ENCODE assay signal across 13 mouse cellular contexts in the genomic region with DNA sequence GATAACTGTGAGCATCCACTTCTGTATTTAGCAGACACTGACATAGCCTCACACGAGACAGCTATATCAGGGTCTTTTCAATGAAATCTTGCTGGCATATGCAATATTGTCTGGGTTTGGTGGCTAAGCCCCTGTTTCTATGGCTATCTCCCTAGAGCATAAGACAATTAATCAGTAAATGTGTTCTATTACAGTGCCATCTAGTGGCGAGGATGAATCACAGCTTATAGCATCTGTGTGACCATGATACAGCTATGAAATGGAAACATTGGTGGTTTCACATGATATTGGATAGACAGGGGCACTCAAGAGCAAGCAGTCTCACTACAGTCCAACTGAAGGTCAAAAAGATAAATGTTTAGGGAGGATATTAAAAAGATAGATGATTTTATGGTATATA. TPM values are rescaled to one million over a fixed set of nuclear protein-coding genes. Genes with fewer than 3 reads are reported as not detected.
DNase-seq lines count a peak whose midpoint lies in the region; ATAC-seq and TF ChIP-seq lines count a peak whose summit lies in the region.
"Had no signal": no experiment of that assay in that cellular context is flagged by ENCODE, and none has a peak within 500 bp of the region (broad histone marks: within the 10 kb centered on the region; RNA-seq: fewer than 3 reads in every experiment).

No protein-coding gene starts in this region.

- no peak overlapping the region for H3K27ac ChIP-seq in heart, postnatal 0 days (ENCODE audit: low read depth)
- no peak overlapping the region for H3K27ac ChIP-seq in heart, embryonic 10.5 days
- H3K27ac ChIP-seq in midbrain, embryonic 14.5 days (replicated peaks; ENCODE audit: low read depth, low read length) = no peak overlapping the region
- H3K27ac ChIP-seq in midbrain, embryonic 11.5 days (ENCODE audit: low read depth, low read length) = no peak overlapping the region
- H3K27ac ChIP-seq: hindbrain, embryonic 13.5 days; liver, embryonic 15.5 days had no signal

- peak; percentile 43 for TF ChIP-seq CTCF in heart, postnatal 0 days (IDR thresholded peaks at IDR 0.05; ENCODE audit: low read depth)

- H3K4me3 ChIP-seq in heart, postnatal 0 days (ENCODE audit: low read depth, low read length) = no peak overlapping the region
- no peak overlapping the region for H3K4me3 ChIP-seq in heart, embryonic 10.5 days
- no peak overlapping the region for H3K4me3 ChIP-seq in midbrain, embryonic 14.5 days (replicated peaks; ENCODE audit: low read depth, low read length)
- no peak overlapping the region for H3K4me3 ChIP-seq in midbrain, embryonic 11.5 days (ENCODE audit: low read depth, low read length)
- H3K4me3 ChIP-seq: hindbrain, embryonic 13.5 days; liver, embryonic 15.5 days had no signal

- H3K4me2 ChIP-seq in heart, postnatal 0 days (ENCODE audit: low read depth, low read length) = no peak overlapping the region
- no peak overlapping the region for H3K4me2 ChIP-seq in midbrain, embryonic 14.5 days (ENCODE audit: low read length)
- no peak overlapping the region for H3K4me2 ChIP-seq in midbrain, embryonic 11.5 days
- H3K4me2 ChIP-seq: hindbrain, embryonic 13.5 days; liver, embryonic 15.5 days had no signal

- no peak for TF ChIP-seq EP300 in heart, postnatal 0 days (IDR thresholded peaks at IDR 0.05; ENCODE audit: low read depth)

- no peaks in the 10 kb centered on the region for H3K36me3 ChIP-seq in heart, postnatal 0 days (replicated peaks; ENCODE audit: control insufficient read depth, insufficient read depth, low read length)
- H3K36me3 ChIP-seq in heart, embryonic 10.5 days = no peaks in the 10 kb centered on the region
- no peaks in the 10 kb centered on the region for H3K36me3 ChIP-seq in midbrain, embryonic 14.5 days (ENCODE audit: control insufficient read depth, insufficient read depth, low read length)
- H3K36me3 ChIP-seq in midbrain, embryonic 11.5 days (ENCODE audit: control insufficient read depth, insufficient read depth, low read length) = no peaks in the 10 kb centered on the region
- H3K36me3 ChIP-seq in splenic B cell, adult 2 months (ENCODE audit: control insufficient read depth, insufficient read depth, low read length, poor library complexity, severe bottlenecking) = no peaks in the 10 kb centered on the region
- H3K36me3 ChIP-seq: hindbrain, embryonic 13.5 days; liver, embryonic 15.5 days had no signal

- H3K4me1 ChIP-seq in heart, postnatal 0 days (ENCODE audit: control insufficient read depth, insufficient read depth) = no peaks in the 10 kb centered on the region
- no peaks in the 10 kb centered on the region for H3K4me1 ChIP-seq in heart, embryonic 10.5 days
- H3K4me1 ChIP-seq in midbrain, embryonic 14.5 days (ENCODE audit: control insufficient read depth, insufficient read depth, low read length) = no peaks in the 10 kb centered on the region
- H3K4me1 ChIP-seq in midbrain, embryonic 11.5 days (ENCODE audit: control insufficient read depth, insufficient read depth, low read length) = no peaks in the 10 kb centered on the region
- H3K4me1 ChIP-seq: hindbrain, embryonic 13.5 days; liver, embryonic 15.5 days had no signal

- H3K27me3 ChIP-seq in heart, postnatal 0 days (ENCODE audit: control insufficient read depth, insufficient read depth, low read length) = no peaks in the 10 kb centered on the region
- H3K27me3 ChIP-seq in heart, embryonic 10.5 days (ENCODE audit: insufficient read depth, poor library complexity, severe bottlenecking) = no peaks in the 10 kb centered on the region
- no peaks in the 10 kb centered on the region for H3K27me3 ChIP-seq in midbrain, embryonic 14.5 days (ENCODE audit: control insufficient read depth, insufficient read depth, low read length)
- no peaks in the 10 kb centered on the region for H3K27me3 ChIP-seq in midbrain, embryonic 11.5 days (ENCODE audit: control insufficient read depth, insufficient read depth, low read length)
- H3K27me3 ChIP-seq in splenic B cell, adult 2 months (ENCODE audit: control insufficient read depth, insufficient read depth, low read length, poor library complexity, severe bottlenecking) = no peaks in the 10 kb centered on the region
- H3K27me3 ChIP-seq: hindbrain, embryonic 13.5 days; liver, embryonic 15.5 days had no signal

- DNase-seq in heart, postnatal 0 days (ENCODE audit: low spot score) = no peak
- DNase-seq in heart, embryonic 10.5 days (ENCODE audit: low spot score) = no peak
- DNase-seq in midbrain, embryonic 14.5 days = peak; percentile 51
- no peak for DNase-seq in midbrain, embryonic 11.5 days (ENCODE audit: low spot score, missing footprints)
- DNase-seq in brain, adult 2 months (ENCODE audit: low read depth, low spot score) = peak; percentile 2
- peak; percentile 29 for DNase-seq in splenic B cell, adult 2 months (ENCODE audit: low read depth, low spot score)
- DNase-seq in layer of hippocampus, adult 8-10 months (ENCODE audit: low spot score in 2 of 2) = no peak
- no peak for DNase-seq in cerebellum, postnatal 36 days
- DNase-seq: layer of hippocampus, postnatal 36 days; thymus, adult 2 months had no signal

- no peak overlapping the region for H3K9ac ChIP-seq in heart, postnatal 0 days (replicated peaks; ENCODE audit: low read depth, low read length)
- no peak overlapping the region for H3K9ac ChIP-seq in midbrain, embryonic 14.5 days (replicated peaks; ENCODE audit: low read length)
- H3K9ac ChIP-seq in midbrain, embryonic 11.5 days (ENCODE audit: low read length) = no peak overlapping the region
- H3K9ac ChIP-seq: hindbrain, embryonic 13.5 days; liver, embryonic 15.5 days had no signal

- no peak for ATAC-seq in heart, postnatal 0 days (ENCODE audit: insufficient read depth, low read depth)
- ATAC-seq in midbrain, embryonic 14.5 days (ENCODE audit: low FRiP score, low TSS enrichment) = no peak
- ATAC-seq in midbrain, embryonic 11.5 days (ENCODE audit: low FRiP score) = no peak

- no peaks in the 10 kb centered on the region; the same call in 1 of the 2 replicates for H3K9me3 ChIP-seq in heart, postnatal 0 days (replicated peaks; ENCODE audit: control insufficient read depth, low read length)
- H3K9me3 ChIP-seq in heart, embryonic 10.5 days = no peaks in the 10 kb centered on the region
- H3K9me3 ChIP-seq in midbrain, embryonic 14.5 days (ENCODE audit: control insufficient read depth, low read length) = peaks cover 6% of the 10 kb centered on the region; the same call in 1 of the 2 replicates
- H3K9me3 ChIP-seq in midbrain, embryonic 11.5 days (ENCODE audit: control insufficient read depth, low read length) = no peaks in the 10 kb centered on the region
- H3K9me3 ChIP-seq: hindbrain, embryonic 13.5 days; liver, embryonic 15.5 days had no signal

- WGBS in heart, postnatal 0 days = 48% methylated on average over 2 of the region's 2 CpGs
- 44% methylated on average over 2 of the region's 2 CpGs for WGBS in heart, embryonic 10.5 days
- WGBS in midbrain, embryonic 14.5 days = 41% methylated on average over 2 of the region's 2 CpGs
- 47% methylated on average over 2 of the region's 2 CpGs for WGBS in midbrain, embryonic 11.5 days

RNA-seq across cellular contexts. Expression of a gene that starts 26.5 kb away (rescaled TPM):
- total RNA-seq in heart, postnatal 0 days (2014; rRNA removed; ENCODE audit: low replicate concordance) = 4.1 and 17.8 TPM in 2 replicates
- 3.6 and 3.7 TPM in 2 replicates for polyA plus RNA-seq in heart, postnatal 0 days (2015; fragmentation: Nextera tagmentation; extraction: Ambion mirVana)
- polyA plus RNA-seq in heart, embryonic 10.5 days (2016; fragmentation: Nextera tagmentation; extraction: Ambion mirVana) = 2.8 and 3.3 TPM in 2 replicates
- polyA plus RNA-seq in midbrain, embryonic 14.5 days (2014; fragmentation: Nextera tagmentation; extraction: Ambion mirVana) = 1.2 and 1.3 TPM in 2 replicates
- 1.7 and 2.0 TPM in 2 replicates for polyA plus RNA-seq in midbrain, embryonic 11.5 days (2014; fragmentation: Nextera tagmentation; extraction: Ambion mirVana)
- total RNA-seq in layer of hippocampus, adult 8-10 months (2022) = under 1 TPM; 0.32 to 0.63 (median 0.49) TPM
- total RNA-seq: monocyte, adult 5-6 weeks had no signal

Comparison
In these comparisons a context has a peak if more than half of its experiments do, and no peak if none do; other contexts are left out.
1. DNase-seq: peak in midbrain, embryonic 14.5 days (single experiment), brain, adult 2 months (single experiment) and splenic B cell, adult 2 months (single experiment); none in heart, postnatal 0 days (single experiment), heart, embryonic 10.5 days (single experiment), midbrain, embryonic 11.5 days (single experiment), layer of hippocampus, adult 8-10 months (0 of 2) and cerebellum, postnatal 36 days (0 of 2).